Mouse (Mus musculus) regulatory T cell (primary cell): ENCODE data around the gene Klhdc7a.

ENCODE experiments used
- in situ Hi-C: fragments of 300-600 bp; cut with MboI, MseI; formaldehyde crosslinking; loops from one replicate; pipeline ENCODE4 v1.15.1; 2025; ENCODE audit warnings: high pct_unique_total_duplicates

Klhdc7a gene

DNA sequence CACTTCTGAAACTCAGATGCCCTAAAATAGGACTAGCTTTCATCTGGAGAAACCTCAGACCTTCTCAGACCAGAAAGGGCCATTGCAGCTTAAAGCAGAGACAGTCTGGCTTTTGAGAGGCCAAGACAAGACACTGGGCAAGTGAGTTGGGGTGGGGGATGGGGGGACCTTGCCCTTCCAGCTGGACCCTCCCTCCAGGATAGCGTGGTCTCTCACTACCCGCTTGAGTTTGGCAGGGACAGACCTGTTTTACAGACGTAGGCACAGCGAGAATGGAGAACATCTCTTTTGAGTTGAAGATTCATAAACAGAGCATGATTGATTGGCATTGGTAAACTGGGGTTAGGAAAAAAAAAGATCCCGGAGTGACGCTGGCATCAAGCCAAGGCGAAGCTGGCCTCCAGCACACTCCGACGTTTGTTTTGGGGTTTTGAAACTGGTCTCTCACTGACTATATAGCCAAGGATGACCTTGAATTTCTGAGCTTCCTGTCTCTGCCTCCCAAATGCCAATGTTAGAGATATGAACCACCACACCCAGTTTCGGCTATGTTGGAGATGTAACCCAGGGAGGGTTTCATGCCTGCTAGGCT lies 7.0 kb downstream of the Klhdc7a start:
- in situ Hi-C loops, result no loop called here

DNA sequence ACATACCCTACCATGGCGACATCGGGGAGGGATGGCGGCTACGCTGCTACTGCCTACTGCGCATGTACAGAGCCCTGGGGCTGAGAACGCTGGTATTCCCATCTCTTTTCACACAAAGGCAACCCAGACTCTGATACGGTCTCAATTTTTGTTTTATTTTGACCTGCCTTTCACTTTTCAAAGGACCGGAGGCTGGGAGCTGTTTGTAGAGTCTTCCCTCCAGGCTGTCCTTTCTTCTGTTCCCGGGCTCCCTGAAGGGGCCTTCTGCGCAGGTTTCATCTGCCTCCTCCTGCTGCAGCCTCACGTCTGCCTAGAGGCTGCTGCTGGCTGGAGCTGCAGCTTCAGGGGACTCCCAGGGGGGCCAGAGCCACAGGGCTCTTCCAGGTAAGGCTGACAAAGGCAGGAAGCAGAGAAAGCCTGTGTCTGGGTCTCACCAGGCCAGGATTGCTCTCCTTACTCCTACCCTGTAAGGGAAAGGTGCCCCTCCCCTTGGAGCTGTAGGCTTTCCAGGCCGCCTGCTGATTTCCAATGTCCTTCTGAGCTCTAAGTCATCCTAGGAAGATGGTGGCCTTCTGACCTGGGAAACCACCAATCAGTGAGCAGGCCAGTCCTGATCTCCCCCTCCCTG lies 7.6 kb downstream of the Klhdc7a start:
- in situ Hi-C loops, result no loop called here

DNA sequence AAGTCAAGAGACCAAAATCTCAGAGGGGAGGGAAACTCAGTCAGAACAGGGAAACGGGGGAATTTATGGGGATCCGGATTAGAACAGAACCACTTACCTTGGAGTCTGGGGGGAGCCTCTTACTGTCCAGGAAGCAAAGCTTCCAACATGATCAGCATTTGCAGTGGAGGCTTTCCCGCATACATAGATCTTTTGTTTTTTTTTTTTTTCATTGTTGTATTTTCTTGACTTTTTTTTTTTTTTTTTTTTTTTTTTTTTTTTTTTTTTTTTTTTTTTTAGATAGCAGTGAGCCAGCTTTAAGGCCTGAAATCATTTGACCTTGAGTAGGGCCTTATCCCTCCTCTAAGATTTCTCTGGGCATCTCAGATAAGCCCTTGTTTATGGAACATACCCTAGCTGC lies 8.6 kb downstream of the Klhdc7a start:
- in situ Hi-C loops, result no loop called here

DNA sequence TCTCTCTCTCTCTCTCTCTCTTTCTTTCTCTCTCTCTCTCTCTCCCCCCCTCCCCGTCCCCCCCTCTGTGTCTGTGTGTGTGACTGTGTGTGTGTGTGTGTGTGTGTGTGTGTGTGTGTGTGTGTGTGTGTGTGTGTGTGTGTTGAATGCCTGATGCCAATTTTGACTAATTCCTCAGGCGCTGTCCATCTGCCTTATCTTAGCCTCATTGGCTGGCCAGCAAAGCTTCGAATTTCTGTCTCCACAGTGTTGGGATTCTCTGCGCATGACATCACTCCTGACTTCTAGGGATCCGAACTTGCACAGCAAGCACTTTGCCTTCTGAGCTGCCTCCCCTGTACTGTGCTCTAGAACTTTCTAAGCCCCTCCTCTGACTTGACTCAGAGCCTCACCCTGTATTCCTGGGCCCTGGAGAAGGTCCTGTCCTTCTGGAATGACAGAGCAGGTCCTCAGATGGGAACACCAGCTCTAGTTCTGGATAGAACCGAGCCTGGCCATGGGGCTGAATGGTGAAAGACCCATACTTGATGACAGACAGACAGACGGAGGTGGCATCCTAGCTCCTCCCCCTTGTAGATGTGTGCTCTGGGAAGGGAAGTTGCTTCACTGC lies 16.8 kb downstream of the Klhdc7a start:
- in situ Hi-C loops, result no loop called here

DNA sequence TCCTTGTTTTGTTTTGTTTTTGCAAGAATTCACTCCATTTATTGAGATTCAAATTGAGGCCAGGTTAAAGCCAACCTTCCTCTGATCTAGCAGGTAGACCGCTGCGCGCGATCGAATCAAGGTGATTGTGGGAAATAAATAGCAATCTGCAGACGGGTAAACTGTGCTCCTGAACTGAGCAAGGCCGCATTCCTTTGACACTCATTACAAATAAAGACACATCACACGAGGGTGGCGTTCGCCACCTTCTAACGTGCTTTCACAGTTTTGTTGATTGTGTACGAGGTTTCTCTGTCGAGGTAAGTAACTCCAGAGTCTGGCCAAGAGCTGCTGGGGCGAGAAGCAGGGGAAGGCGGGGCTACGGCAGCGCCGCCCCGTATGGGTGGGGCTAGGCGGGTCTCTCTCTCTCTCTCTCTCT lies 17.4 kb downstream of the Klhdc7a start:
- in situ Hi-C loops, result no loop called here

DNA sequence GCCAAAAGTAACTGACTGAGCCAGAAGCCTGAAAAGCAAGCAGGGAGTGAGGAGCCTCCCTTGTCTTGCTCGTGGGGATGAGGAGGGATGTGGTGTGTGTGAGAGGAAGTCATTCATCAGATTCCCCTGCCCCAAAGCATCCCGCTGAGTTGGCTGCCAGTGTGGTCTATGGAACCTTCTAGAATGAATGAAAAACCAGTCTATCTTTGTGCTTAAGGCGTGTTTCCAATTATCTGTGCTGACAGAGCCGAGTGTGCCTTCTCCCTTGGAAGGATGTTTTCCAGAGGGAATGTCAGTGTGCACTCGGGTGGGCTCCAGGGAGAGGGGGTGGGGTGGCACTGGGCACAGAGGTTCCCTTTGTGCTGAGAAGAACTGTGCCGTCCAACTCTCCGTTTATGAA lies 19.2 kb downstream of the Klhdc7a start:
- in situ Hi-C loops, result no loop called here

DNA sequence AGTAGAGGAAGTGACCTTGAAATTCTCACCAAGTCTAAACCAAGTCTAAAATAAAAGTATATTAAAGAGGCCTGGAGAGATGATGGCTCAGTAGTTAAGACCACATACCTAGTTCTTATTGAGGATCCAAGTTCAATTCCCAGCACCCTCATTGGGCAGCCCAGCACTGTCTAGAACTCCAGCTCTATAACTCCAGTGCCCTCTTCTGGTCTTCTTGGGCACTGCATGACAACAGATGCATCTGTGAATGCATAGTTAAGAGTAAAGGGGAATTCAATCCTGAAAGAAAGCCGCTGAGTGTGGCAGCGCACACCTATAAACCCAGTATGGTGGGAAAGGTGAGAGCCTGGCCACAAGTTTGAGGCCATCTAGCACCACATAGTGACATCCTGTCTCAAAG lies 20.5 kb downstream of the Klhdc7a start:
- in situ Hi-C loops, result no loop called here

DNA sequence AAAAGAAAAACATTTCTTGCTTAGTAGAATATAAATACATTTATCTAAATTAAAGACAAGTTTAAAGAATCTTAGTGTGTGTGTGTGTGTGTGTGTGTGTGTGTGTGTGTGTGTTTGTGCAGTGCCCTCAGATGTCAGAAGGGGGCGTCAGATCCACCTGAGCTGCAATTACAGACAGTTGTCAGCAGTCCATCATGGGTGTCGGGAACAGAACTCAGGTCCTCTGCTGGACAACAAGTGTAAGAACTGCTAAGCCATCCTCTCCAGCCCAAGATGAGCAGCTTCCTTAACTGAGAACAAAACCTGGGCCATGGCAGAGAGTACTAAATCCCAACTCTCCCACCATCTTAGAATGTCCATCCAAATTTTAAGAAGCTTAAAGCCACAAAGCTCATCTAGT lies 26.0 kb downstream of the Klhdc7a start:
- in situ Hi-C loops, result no loop called here

DNA sequence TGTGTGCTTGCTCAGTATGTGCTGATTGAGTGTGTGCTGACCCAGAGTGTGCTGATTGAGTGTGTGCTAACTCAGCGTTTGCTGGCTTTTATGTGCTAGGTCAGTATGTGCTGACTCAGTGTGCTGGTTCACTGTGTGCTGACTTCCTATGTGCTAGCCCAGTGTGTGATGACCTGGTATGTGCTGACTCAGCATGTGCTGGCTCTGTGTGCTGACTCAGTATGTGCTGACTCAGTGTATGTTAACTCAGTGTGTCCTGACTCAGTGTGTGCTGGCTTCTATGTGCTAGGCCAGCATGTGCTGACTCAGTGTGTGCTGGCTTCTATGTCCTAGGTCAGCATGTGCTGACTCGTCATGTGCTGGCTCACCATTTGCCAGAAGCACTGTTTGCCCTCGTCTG lies 32.3 kb downstream of the Klhdc7a start:
- in situ Hi-C loops, result no loop called here

DNA sequence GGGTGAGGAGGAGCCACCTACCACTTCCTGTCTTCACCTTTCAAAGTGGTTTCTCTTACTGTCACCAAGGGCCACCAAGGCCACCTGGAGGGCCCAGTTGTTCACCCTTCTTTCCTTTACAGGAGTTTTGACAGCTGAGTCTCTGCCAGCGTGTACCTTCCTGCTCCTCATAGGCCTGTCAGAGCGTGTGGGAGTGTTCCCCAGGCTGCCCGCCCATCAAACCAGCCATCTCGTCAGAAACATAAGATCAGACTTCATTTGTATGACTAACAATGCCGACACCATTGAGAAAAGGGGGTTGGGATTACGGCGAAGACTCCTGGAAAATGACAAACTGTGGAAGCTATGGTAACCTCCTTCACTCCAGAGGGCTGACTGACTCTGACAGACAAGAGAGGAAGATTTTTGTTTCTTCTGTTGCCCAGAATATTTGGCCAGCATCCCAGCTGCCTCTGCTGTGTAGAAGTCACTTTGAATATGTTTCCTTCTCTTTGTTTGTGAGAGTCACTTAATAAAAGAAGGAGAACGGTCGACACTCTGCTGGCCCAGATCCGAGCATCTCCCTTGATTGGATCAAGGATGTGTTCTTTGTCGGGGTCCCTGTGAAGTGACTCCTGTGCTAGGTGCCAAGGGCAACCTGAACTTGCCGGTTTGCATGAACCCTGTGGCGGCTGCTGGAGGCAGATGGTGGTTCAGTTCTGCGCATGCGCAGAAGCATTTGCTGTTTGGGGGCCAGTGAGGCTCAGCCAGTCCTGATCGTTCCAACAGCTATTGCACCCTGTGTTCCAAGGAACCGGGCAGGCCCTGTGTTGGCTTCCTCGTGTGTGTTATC lies 34.6 kb downstream of the Klhdc7a start:
- in situ Hi-C loops, result no loop called here

DNA sequence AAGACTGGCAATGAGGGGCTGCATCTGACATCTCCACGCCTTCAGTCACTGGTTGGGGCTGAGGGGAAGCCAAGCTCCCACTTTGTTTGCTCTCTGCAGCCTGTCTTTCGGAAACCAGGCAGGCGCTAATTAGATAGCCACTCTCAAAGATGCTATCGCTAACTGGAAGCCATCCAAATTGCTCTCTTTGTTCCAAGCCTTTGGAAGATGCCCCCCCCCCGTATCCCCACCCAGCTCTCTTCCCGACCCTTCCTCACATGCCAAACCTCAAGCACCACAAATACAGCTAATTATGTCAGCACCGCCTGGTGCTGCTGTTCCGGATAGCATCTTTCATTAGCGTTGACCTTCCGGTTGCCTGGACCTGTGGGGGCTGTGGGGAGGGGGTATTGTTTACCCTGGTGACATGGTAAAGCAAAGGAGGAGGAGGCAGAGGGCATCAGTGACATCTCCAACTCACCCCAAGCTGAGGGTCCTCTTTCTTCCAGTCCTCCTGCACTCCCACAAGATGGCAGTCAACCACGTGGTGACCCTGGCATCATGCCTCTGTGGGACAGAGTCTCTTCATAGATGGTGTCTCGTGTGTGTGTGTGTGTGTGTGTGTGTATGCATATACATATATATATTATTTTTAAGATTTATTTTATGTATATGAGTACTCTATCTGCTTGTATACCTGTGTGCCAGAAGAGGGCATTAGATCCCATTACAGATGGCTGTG lies 35.9 kb downstream of the Klhdc7a start:
- in situ Hi-C loops, result no loop called here

DNA sequence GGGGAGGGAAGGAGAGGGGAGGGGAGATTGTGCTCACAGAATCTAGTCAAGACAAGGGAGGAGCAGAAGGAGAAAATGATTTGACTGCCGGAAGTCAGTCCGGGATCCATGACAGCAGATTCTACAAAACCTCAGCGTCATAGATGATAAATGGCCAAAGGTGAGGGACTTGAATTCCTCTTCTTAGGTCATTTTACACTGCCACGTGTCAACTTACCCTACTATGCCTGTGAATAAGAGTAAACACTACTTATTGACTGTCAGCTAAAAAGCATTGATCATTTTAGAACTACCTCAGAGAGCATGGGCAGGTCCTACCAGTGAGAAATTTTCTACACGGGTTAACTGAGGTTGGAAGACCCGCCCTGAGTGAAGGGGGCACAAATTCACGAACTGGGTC lies 36.9 kb downstream of the Klhdc7a start:
- in situ Hi-C loops, result no loop called here

DNA sequence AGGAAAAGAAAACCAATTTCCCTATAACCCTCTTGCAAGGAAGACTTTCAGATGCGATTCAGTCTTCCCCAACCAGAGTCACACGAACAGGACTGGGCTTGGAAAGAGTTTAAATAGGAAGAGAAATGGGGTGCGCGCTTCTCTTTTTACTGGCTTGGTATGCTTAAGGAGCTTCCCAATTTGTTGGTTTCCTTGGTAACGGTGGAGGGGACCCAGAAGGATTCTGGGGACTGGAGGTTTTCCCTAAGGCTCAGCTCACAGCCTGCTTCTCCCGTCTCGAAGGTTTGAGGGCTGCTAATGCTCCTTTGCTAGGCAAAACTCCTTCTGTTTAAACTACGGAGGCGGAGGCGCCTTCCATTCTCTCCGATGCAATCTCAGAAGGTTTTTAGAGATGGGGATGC lies 41.7 kb downstream of the Klhdc7a start:
- in situ Hi-C loops, result no loop called here

DNA sequence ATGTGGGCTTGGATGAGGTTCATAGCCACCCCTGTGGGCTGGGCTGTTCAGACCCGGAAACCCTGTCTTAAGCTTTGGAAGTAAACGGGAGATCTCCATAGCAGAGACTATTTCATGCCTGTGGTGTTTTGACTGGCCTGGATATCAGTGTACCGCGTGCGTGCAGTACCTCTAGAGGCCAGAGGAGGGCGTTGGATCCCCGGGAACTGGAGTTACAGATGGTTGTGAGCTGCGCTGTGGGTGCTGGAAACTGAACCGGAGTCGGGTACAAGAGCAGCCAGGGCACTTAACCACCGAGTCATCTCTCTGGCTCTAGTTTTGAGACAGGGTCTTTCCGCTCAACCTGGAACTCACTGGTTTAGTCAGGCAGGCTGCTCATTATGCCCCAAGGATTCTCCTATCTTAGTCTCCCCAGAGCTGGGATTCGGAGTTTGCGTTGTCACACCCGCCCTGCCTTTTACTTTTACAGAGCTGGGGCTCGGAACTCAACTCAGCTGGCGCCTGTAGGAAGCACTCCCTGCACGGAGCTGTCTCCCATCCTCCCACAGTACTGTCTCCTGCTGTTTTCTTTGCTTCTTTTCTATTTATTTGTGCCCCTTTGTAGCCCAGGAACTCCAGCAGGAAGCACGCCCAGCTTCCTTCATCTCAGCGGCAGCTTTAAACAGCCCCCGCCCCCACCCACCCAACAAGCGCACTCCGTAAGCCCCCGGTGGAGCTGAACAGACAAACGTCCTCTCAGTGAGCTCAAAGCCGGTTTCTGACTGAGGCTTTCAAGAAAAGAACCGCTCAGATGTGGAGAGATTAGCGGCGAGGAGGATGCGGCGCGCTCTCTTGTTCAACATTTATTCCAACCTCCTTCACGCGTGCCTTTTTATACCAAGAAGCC lies 42.3 kb downstream of the Klhdc7a start:
- in situ Hi-C loops, result no loop called here

DNA sequence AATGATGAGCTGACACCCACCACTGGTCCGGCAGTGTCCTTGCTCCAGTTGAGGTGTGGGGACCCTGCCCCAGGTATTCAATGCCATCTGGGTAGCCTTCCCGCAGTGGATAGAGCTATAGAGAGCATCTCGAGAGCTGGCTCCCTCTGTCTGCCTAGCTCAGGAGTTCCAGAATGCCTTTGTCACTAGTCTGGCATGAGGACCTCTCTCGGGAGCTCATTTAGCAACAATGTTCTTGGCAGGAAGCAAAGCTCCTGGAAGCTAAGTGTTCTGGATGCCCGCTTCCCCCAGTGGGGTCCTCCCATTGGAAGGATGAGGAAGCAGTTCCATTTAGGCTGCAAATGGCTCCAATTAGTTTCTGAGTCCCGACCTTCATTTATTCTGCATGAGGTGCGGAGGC lies 51.1 kb downstream of the Klhdc7a start:
- in situ Hi-C loops, result no loop called here
